Mouse (Mus musculus) midbrain, embryonic 14.5 days (tissue): ENCODE measurements around the gene Elac2. TPM values are rescaled to one million over a fixed set of nuclear protein-coding genes. Genes with fewer than 3 reads are reported as not detected.

ENCODE experiments used
- ATAC-seq: fragments of 200-750 bp; cut with Nextera tagmentation; 2 replicates; pipeline ENCODE4 v1.8.0; 2017; ENCODE audit warnings: moderate number of reproducible peaks, moderate library complexity; ENCODE audit not compliant: low FRiP score, low TSS enrichment
- DNase-seq: peaks from one replicate; pipeline ENCODE4 v3.0.0-alpha.2; 2015
- H3K27ac ChIP-seq: fragments of 300-500 bp; sonication (generic); replicated peaks from 2 replicates; pipeline ENCODE4 v1.5.1; 2014; ENCODE audit warnings: mild to moderate bottlenecking, low read depth, low read length, moderate library complexity
- H3K27me3 ChIP-seq: fragments of 300-500 bp; sonication (generic); 2 replicates; pipeline ENCODE4 v1.6.1; 2014; ENCODE audit warnings: low read length, control low read depth, mixed read lengths; ENCODE audit not compliant: control insufficient read depth, insufficient read depth
- H3K36me3 ChIP-seq: fragments of 300-500 bp; sonication (generic); 2 replicates; pipeline ENCODE4 v1.6.1; 2014; ENCODE audit warnings: low read length, control low read depth; ENCODE audit not compliant: control insufficient read depth, insufficient read depth
- H3K4me1 ChIP-seq: fragments of 300-500 bp; sonication (generic); 2 replicates; pipeline ENCODE4 v1.6.1; 2014; ENCODE audit warnings: mild to moderate bottlenecking, antibody characterized with exemption, low read length, control low read depth; ENCODE audit not compliant: control insufficient read depth, insufficient read depth
- H3K4me2 ChIP-seq: fragments of 300-500 bp; sonication (generic); 2 replicates; pipeline ENCODE4 v1.6.1; 2014; ENCODE audit warnings: mild to moderate bottlenecking, low read length, moderate library complexity
- H3K4me3 ChIP-seq: fragments of 300-500 bp; sonication (generic); replicated peaks from 2 replicates; pipeline ENCODE4 v1.5.1; 2014; ENCODE audit warnings: low read depth, low read length
- H3K9ac ChIP-seq: fragments of 300-500 bp; sonication (generic); replicated peaks from 2 replicates; pipeline ENCODE4 v1.6.1; 2014; ENCODE audit warnings: mild to moderate bottlenecking, low read length, moderate library complexity
- H3K9me3 ChIP-seq: fragments of 300-500 bp; sonication (generic); 2 replicates; pipeline ENCODE4 v1.6.1; 2016; ENCODE audit warnings: low read length, control low read depth, mixed read lengths; ENCODE audit not compliant: control insufficient read depth
- WGBS: fragments of 180-500 bp; shearing (Covaris S2); extraction: QIAGEN DNeasy Blood & Tissue Kit; methylation state at CpG from one replicate; pipeline ENCODE4 v1.1.7; 2014; 5-methylcytosine and 5-hydroxymethylcytosine counted together
- polyA plus RNA-seq: library from polyadenylated mRNA; unstranded; fragments of >200 nt; fragmentation: Nextera tagmentation; extraction: Ambion mirVana; gene quantifications from 2 replicates; pipeline ENCODE4 v1.2.1, GENCODE M21; 2014

Elac2 gene
- polyA plus RNA-seq, 1 experiment from 2014 or later = 33.2 TPM

GRCm38 (mm10) chr11:65003611-65004010, 24.8 kb downstream of the Elac2 start:
- Histone ChIP-seq H3K4me1 (no peaks in the 10 kb centered on the region), H3K27ac (no peak overlapping the region), H3K9ac (no peak overlapping the region), H3K9me3 (no peaks in the 10 kb centered on the region), H3K4me3 (no peak overlapping the region), H3K27me3 (no peaks in the 10 kb centered on the region), H3K4me2 (no peak overlapping the region), H3K36me3 (peaks cover 74% of the 10 kb centered on the region)
- DNase-seq (no peak), ATAC-seq (no peak)
- 95% methylated on average over 5 of the region's 5 CpGs for WGBS

- Histone ChIP-seq H3K36me3 (peaks cover 62% of the 10 kb centered on the region), H3K27ac (no peak overlapping the region), H3K4me3 (no peak overlapping the region), H3K27me3 (no peaks in the 10 kb centered on the region), H3K4me1 (no peaks in the 10 kb centered on the region), H3K9me3 (no peaks in the 10 kb centered on the region), H3K4me2 (no peak overlapping the region), H3K9ac (no peak overlapping the region)
- ATAC-seq = no peak
- DNase-seq = no peak
- 95% methylated on average over 3 of the region's 3 CpGs for WGBS
Observed at GRCm38 (mm10) chr11:65004836-65005235, 26.0 kb downstream of the Elac2 start.

- no peak overlapping the region for H3K9ac ChIP-seq
- no peak for ATAC-seq
- H3K27ac ChIP-seq = no peak overlapping the region
Observed at GRCm38 (mm10) chr11:65006047-65006446, 27.2 kb downstream of the Elac2 start.

GRCm38 (mm10) chr11:65013906-65014305, 35.1 kb downstream of the Elac2 start:
- DNase-seq (no peak), ATAC-seq (no peak)
- no peaks in the 10 kb centered on the region for H3K27me3 ChIP-seq
- H3K27ac ChIP-seq = no peak overlapping the region
- no peak overlapping the region for H3K4me3 ChIP-seq
- H3K9ac ChIP-seq = no peak overlapping the region
- H3K4me1 ChIP-seq = no peaks in the 10 kb centered on the region
- no peaks in the 10 kb centered on the region for H3K9me3 ChIP-seq
- peaks cover 6% of the 10 kb centered on the region; the same call in 1 of the 2 replicates for H3K36me3 ChIP-seq
- no peak overlapping the region for H3K4me2 ChIP-seq
- WGBS = 67% methylated on average over 6 of the region's 6 CpGs

More at GRCm38 (mm10) chr11:65006047-65006446, 27.2 kb downstream of the Elac2 start:
- H3K36me3 ChIP-seq = peaks cover 50% of the 10 kb centered on the region
- H3K4me1 ChIP-seq = no peaks in the 10 kb centered on the region
- H3K4me2 ChIP-seq = no peak overlapping the region
- H3K4me3 ChIP-seq = no peak overlapping the region
- H3K27me3 ChIP-seq = no peaks in the 10 kb centered on the region
- DNase-seq = no peak
- no peaks in the 10 kb centered on the region for H3K9me3 ChIP-seq
- WGBS = 89% methylated on average over 4 of the region's 4 CpGs

GRCm38 (mm10) chr11:65016754-65017153, 37.9 kb downstream of the Elac2 start:
- no peaks in the 10 kb centered on the region for H3K4me1 ChIP-seq
- H3K36me3 ChIP-seq = peaks cover 3% of the 10 kb centered on the region
- H3K9ac ChIP-seq = no peak overlapping the region
- no peaks in the 10 kb centered on the region for H3K9me3 ChIP-seq
- no peak for ATAC-seq
- H3K4me2 ChIP-seq = no peak overlapping the region
- H3K4me3 ChIP-seq = no peak overlapping the region
- H3K27me3 ChIP-seq = no peaks in the 10 kb centered on the region
- H3K27ac ChIP-seq = no peak overlapping the region
- DNase-seq = no peak
- 100% methylated on average over 1 of the region's 1 CpGs for WGBS

GRCm38 (mm10) chr11:65020744-65021143, 41.9 kb downstream of the Elac2 start:
- Histone ChIP-seq H3K9ac (no peak overlapping the region), H3K27me3 (no peaks in the 10 kb centered on the region), H3K4me2 (no peak overlapping the region), H3K9me3 (no peaks in the 10 kb centered on the region), H3K4me1 (no peaks in the 10 kb centered on the region), H3K4me3 (no peak overlapping the region), H3K36me3 (peaks cover 22% of the 10 kb centered on the region), H3K27ac (no peak overlapping the region)
- WGBS = 82% methylated on average over 4 of the region's 4 CpGs
- DNase-seq = no peak
- no peak for ATAC-seq

- no peak overlapping the region for H3K9ac ChIP-seq
- H3K27ac ChIP-seq = no peak overlapping the region
- H3K4me1 ChIP-seq = no peaks in the 10 kb centered on the region
- no peaks in the 10 kb centered on the region for H3K27me3 ChIP-seq
- no peak for DNase-seq
- ATAC-seq = no peak
- no peak overlapping the region for H3K4me3 ChIP-seq
- H3K9me3 ChIP-seq = no peaks in the 10 kb centered on the region
- 92% methylated on average over 11 of the region's 11 CpGs for WGBS
- no peak overlapping the region for H3K4me2 ChIP-seq
- H3K36me3 ChIP-seq = peaks cover 27% of the 10 kb centered on the region
Observed at GRCm38 (mm10) chr11:65022771-65023170, 43.9 kb downstream of the Elac2 start.

- DNase-seq = no peak
- H3K9me3 ChIP-seq = no peaks in the 10 kb centered on the region
- H3K4me2 ChIP-seq = no peak overlapping the region
Observed at GRCm38 (mm10) chr11:65028049-65028448, 49.2 kb downstream of the Elac2 start.

GRCm38 (mm10) chr11:65030201-65030600, 51.4 kb downstream of the Elac2 start:
- DNase-seq (no peak), ATAC-seq (no peak)
- H3K4me3 ChIP-seq = no peak overlapping the region
- no peaks in the 10 kb centered on the region for H3K27me3 ChIP-seq
- H3K36me3 ChIP-seq = peaks cover 18% of the 10 kb centered on the region; the same call in 1 of the 2 replicates
- WGBS = 96% methylated on average over 1 of the region's 1 CpGs
- H3K4me1 ChIP-seq = no peaks in the 10 kb centered on the region
- H3K4me2 ChIP-seq = no peak overlapping the region
- H3K27ac ChIP-seq = no peak overlapping the region
- H3K9me3 ChIP-seq = no peaks in the 10 kb centered on the region
- no peak overlapping the region for H3K9ac ChIP-seq

More at GRCm38 (mm10) chr11:65028049-65028448, 49.2 kb downstream of the Elac2 start:
- no peaks in the 10 kb centered on the region for H3K27me3 ChIP-seq
- H3K4me1 ChIP-seq = no peaks in the 10 kb centered on the region
- peaks cover 26% of the 10 kb centered on the region for H3K36me3 ChIP-seq
- no peak overlapping the region for H3K27ac ChIP-seq
- H3K4me3 ChIP-seq = no peak overlapping the region
- H3K9ac ChIP-seq = no peak overlapping the region
- ATAC-seq = no peak
- WGBS = 78% methylated on average over 5 of the region's 5 CpGs
